In the genomic region with DNA sequence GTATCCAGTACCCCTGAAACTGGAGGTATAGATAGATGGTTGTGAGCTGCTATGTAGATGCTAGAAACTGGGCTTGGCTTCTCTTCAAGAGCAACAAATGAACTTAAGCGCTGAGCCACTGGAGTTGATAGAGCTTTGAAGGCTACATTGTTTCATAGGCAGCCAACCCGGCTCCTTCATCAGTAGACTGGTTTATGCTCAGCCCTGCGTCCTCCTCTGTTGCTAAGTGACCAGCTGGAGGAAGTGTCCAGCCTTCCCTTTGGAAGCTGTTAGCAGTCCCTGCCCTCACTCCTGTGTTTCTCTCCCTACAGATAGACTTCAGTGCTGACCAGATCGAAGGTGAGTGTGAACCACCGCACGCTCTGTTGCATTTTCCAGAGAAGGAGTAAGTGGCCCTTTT, we compare ENCODE assay signal across 17 mouse cellular contexts. TPM values are rescaled to one million over a fixed set of nuclear protein-coding genes. Genes with fewer than 3 reads are reported as not detected.
A peak's percentile ranks its signal among the peaks of the same experiment; 100 is the strongest.
DNase-seq lines count a peak whose midpoint lies in the region; ATAC-seq and TF ChIP-seq lines count a peak whose summit lies in the region.
"Had no signal": no experiment of that assay in that cellular context is flagged by ENCODE, and none has a peak within 500 bp of the region (broad histone marks: within the 10 kb centered on the region; RNA-seq: fewer than 3 reads in every experiment).

No protein-coding gene starts in this region.

- H3K4me3 ChIP-seq in hindbrain, postnatal 0 days (ENCODE audit: low read length), result no peak overlapping the region
- no peak overlapping the region for H3K4me3 ChIP-seq in hindbrain, embryonic 14.5 days (replicated peaks; ENCODE audit: low read length)
- H3K4me3 ChIP-seq in lung, embryonic 16.5 days (ENCODE audit: low read length), result no peak overlapping the region
- H3K4me3 ChIP-seq: hindbrain, embryonic 13.5 days; midbrain, embryonic 10.5 days; stomach, embryonic 15.5 days had no signal

- H3K27ac ChIP-seq in hindbrain, postnatal 0 days, result no peak overlapping the region
- H3K27ac ChIP-seq in hindbrain, embryonic 14.5 days, result no peak overlapping the region
- H3K27ac ChIP-seq in lung, embryonic 16.5 days (ENCODE audit: low read length), result no peak overlapping the region
- H3K27ac ChIP-seq: hindbrain, embryonic 13.5 days; midbrain, embryonic 10.5 days; stomach, embryonic 15.5 days had no signal

- H3K27me3 ChIP-seq in hindbrain, postnatal 0 days (ENCODE audit: insufficient read depth, low read length), result no peaks in the 10 kb centered on the region
- H3K27me3 ChIP-seq in hindbrain, embryonic 14.5 days (ENCODE audit: control insufficient read depth, insufficient read depth, low read length), result no peaks in the 10 kb centered on the region
- no peaks in the 10 kb centered on the region for H3K27me3 ChIP-seq in lung, embryonic 16.5 days (ENCODE audit: control insufficient read depth, insufficient read depth, low read depth, low read length)
- H3K27me3 ChIP-seq: stomach, embryonic 15.5 days had no signal

- no peaks in the 10 kb centered on the region; the same call in 1 of the 2 replicates for H3K4me1 ChIP-seq in hindbrain, postnatal 0 days (ENCODE audit: insufficient read depth, low read length)
- 0 out of 2 replicates have a peak, but pooled peaks cover 4% of the 10 kb centered on the region for H3K4me1 ChIP-seq in hindbrain, embryonic 14.5 days (replicated peaks; ENCODE audit: control insufficient read depth, insufficient read depth, low read length)
- H3K4me1 ChIP-seq in lung, embryonic 16.5 days (replicated peaks; ENCODE audit: control insufficient read depth, insufficient read depth, low read length), result peaks cover 11% of the 10 kb centered on the region
- H3K4me1 ChIP-seq: hindbrain, embryonic 13.5 days had no signal

- no peak overlapping the region for H3K9ac ChIP-seq in hindbrain, postnatal 0 days (replicated peaks; ENCODE audit: low read length)
- H3K9ac ChIP-seq in hindbrain, embryonic 14.5 days, result no peak overlapping the region
- no peak overlapping the region for H3K9ac ChIP-seq in lung, embryonic 16.5 days (ENCODE audit: low read length)
- H3K9ac ChIP-seq: hindbrain, embryonic 13.5 days; stomach, embryonic 15.5 days had no signal

- 54% methylated on average over 6 of the region's 6 CpGs for WGBS in hindbrain, postnatal 0 days
- WGBS in hindbrain, embryonic 14.5 days, result 64% methylated on average over 6 of the region's 6 CpGs
- 47% methylated on average over 6 of the region's 6 CpGs for WGBS in lung, embryonic 16.5 days

- no peak overlapping the region for H3K4me2 ChIP-seq in hindbrain, postnatal 0 days (ENCODE audit: low read depth, low read length)
- no peak overlapping the region for H3K4me2 ChIP-seq in hindbrain, embryonic 14.5 days (replicated peaks)
- H3K4me2 ChIP-seq in lung, embryonic 16.5 days (ENCODE audit: low read depth, low read length), result no peak overlapping the region
- H3K4me2 ChIP-seq: hindbrain, embryonic 13.5 days; stomach, embryonic 15.5 days had no signal

- ATAC-seq in hindbrain, postnatal 0 days, result no peak
- no peak for ATAC-seq in hindbrain, embryonic 14.5 days (ENCODE audit: low FRiP score)
- peak; percentile 74 for ATAC-seq in lung, embryonic 16.5 days (ENCODE audit: low read depth)
- ATAC-seq: intestine, postnatal 0 days had no signal

- intact Hi-C loops in heart, postnatal 25 days (cut with DNase I), result no loop called here

- no peaks in the 10 kb centered on the region for H3K36me3 ChIP-seq in hindbrain, postnatal 0 days (ENCODE audit: insufficient read depth, low read length)
- no peaks in the 10 kb centered on the region for H3K36me3 ChIP-seq in hindbrain, embryonic 14.5 days (replicated peaks; ENCODE audit: control insufficient read depth, insufficient read depth)
- no peaks in the 10 kb centered on the region for H3K36me3 ChIP-seq in lung, embryonic 16.5 days (ENCODE audit: control insufficient read depth, insufficient read depth, low read length)
- H3K36me3 ChIP-seq: hindbrain, embryonic 13.5 days; midbrain, embryonic 10.5 days; stomach, embryonic 15.5 days had no signal

- no peaks in the 10 kb centered on the region for H3K9me3 ChIP-seq in hindbrain, postnatal 0 days (ENCODE audit: low read length)
- H3K9me3 ChIP-seq in hindbrain, embryonic 14.5 days (ENCODE audit: control insufficient read depth, low read length), result no peaks in the 10 kb centered on the region
- H3K9me3 ChIP-seq in lung, embryonic 16.5 days (ENCODE audit: control insufficient read depth, low read length), result no peaks in the 10 kb centered on the region
- H3K9me3 ChIP-seq: hindbrain, embryonic 13.5 days; midbrain, embryonic 10.5 days; stomach, embryonic 15.5 days had no signal

- TF ChIP-seq CTCF in hindbrain, postnatal 0 days (IDR thresholded peaks at IDR 0.05; ENCODE audit: low read depth), result no peak

- DNase-seq in heart, adult 11 months, result peak; percentile 87
- no peak for DNase-seq in heart, postnatal 25 days (ENCODE audit: low spot score)
- peak; percentile 10 for DNase-seq in hindbrain, postnatal 0 days (ENCODE audit: low spot score)
- no peak for DNase-seq in hindbrain, embryonic 14.5 days (ENCODE audit: low spot score)
- no peak for DNase-seq in lung, postnatal 4 days
- DNase-seq in lung, postnatal 36 days, result peak; percentile 26
- DNase-seq: B cell, adult 2 months; cerebellum, postnatal 14 days; gastrocnemius, postnatal 25 days; right cerebral cortex, adult 18-20 months; spleen, adult 18-20 months; thymus, postnatal 36 days had no signal

RNA-seq across cellular contexts. Expression of a gene that starts 27.7 kb away (rescaled TPM):
- total RNA-seq in heart, postnatal 25 days (2021), result 1 to 10 TPM; 3.1 to 3.8 TPM
- 1.7 TPM in 2 replicates for total RNA-seq in hindbrain, postnatal 0 days (2014; rRNA removed)
- 0.82 and 1.0 TPM in 2 replicates for polyA plus RNA-seq in hindbrain, postnatal 0 days (2015; fragmentation: Nextera tagmentation; extraction: Ambion mirVana)
- polyA plus RNA-seq in hindbrain, embryonic 14.5 days (2014; fragmentation: Nextera tagmentation; extraction: Ambion mirVana), result 0.43 and 0.68 TPM in 2 replicates
- 4.5 and 4.6 TPM in 2 replicates for polyA plus RNA-seq in lung, embryonic 16.5 days (2015; fragmentation: Nextera tagmentation; extraction: Ambion mirVana)

RNA-seq across cellular contexts. Expression of a gene that starts 29.6 kb away (rescaled TPM):
- total RNA-seq in heart, postnatal 25 days (2021), result 100 to 1,000 TPM; 832 to 984 TPM
- 1.2 and 1.7 TPM in 2 replicates for total RNA-seq in hindbrain, postnatal 0 days (2014; rRNA removed)
- 5.6 and 5.9 TPM in 2 replicates for polyA plus RNA-seq in hindbrain, postnatal 0 days (2015; fragmentation: Nextera tagmentation; extraction: Ambion mirVana)
- 2.4 and 3.0 TPM in 2 replicates for polyA plus RNA-seq in hindbrain, embryonic 14.5 days (2014; fragmentation: Nextera tagmentation; extraction: Ambion mirVana)
- polyA plus RNA-seq in lung, embryonic 16.5 days (2015; fragmentation: Nextera tagmentation; extraction: Ambion mirVana), result 90.2 and 115 TPM in 2 replicates

RNA-seq across cellular contexts. Expression of a gene that starts 29.7 kb away (rescaled TPM):
- total RNA-seq in heart, postnatal 25 days (2021), result 10 to 100 TPM; 28.6 to 29.7 TPM
- 23.8 and 27.4 TPM in 2 replicates for total RNA-seq in hindbrain, postnatal 0 days (2014; rRNA removed)
- polyA plus RNA-seq in hindbrain, postnatal 0 days (2015; fragmentation: Nextera tagmentation; extraction: Ambion mirVana), result 38.2 and 39.1 TPM in 2 replicates
- polyA plus RNA-seq in hindbrain, embryonic 14.5 days (2014; fragmentation: Nextera tagmentation; extraction: Ambion mirVana), result 44.4 and 46.9 TPM in 2 replicates
- polyA plus RNA-seq in lung, embryonic 16.5 days (2015; fragmentation: Nextera tagmentation; extraction: Ambion mirVana), result 36.2 and 37.8 TPM in 2 replicates

Comparison
In these comparisons a context has a peak if more than half of its experiments do, and no peak if none do; other contexts are left out.
1. DNase-seq: peak in heart, adult 11 months (single experiment), hindbrain, postnatal 0 days (single experiment) and lung, postnatal 36 days (single experiment); none in heart, postnatal 25 days (single experiment), hindbrain, embryonic 14.5 days (single experiment) and lung, postnatal 4 days (0 of 2).
2. RNA of a gene that starts 29.6 kb away (polyA plus RNA-seq): 90.2 to 115 TPM in lung, embryonic 16.5 days; 5.6 to 5.9 TPM in hindbrain, postnatal 0 days and 2.4 to 3.0 TPM in hindbrain, embryonic 14.5 days; every median in the first group is over 10 times any median in the second.